Mouse (Mus musculus): ENCODE results near the gene Elmo1.

DNA sequence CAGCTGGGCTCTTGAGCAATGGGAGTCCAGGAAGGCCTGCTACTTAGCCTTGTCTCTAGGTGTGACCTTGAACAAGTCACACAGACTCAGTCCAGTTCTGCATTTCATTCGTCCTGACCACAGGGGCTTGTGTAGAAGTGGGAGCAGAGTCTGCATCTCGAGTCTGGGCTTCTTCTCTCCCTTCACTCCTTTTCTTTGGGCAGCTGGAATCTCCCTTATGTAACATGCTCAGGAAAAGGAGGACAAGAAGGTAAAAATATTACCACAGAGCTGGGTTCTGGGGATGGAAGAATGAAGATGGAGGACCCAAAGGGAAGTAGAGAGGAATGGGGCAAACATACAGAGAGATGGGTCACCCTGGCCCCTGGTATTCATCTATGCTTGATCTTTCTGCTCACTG lies 447.1 kb downstream of the Elmo1 start:
- TF ChIP-seq SIN3A (IDR thresholded peaks at IDR 0.05; ENCODE audit: low read length) (no peak), ETS1 (conservative IDR thresholded peaks at IDR 0.05; ENCODE audit: low read depth, low read length) (no peak)
